Mouse (Mus musculus): ENCODE data around the gene Ercc2. TPM values are rescaled to one million over a fixed set of nuclear protein-coding genes. Genes with fewer than 3 reads are reported as not detected.

Ercc2 gene
- total and polyA plus RNA-seq, 2 experiments from 2014 or later = 4.9 to 30.8 TPM

GRCm38 (mm10) chr7:19420821-19421636, 39.2 kb downstream of the Ercc2 start:
- peak; percentile 88 for ATAC-seq (ENCODE audit: insufficient read depth, low read depth)
- peak overlapping the region; percentile 52 for H3K4me2 ChIP-seq (ENCODE audit: low read depth, low read length)
- peaks cover 38% of the 10 kb centered on the region for H3K36me3 ChIP-seq (replicated peaks; ENCODE audit: control insufficient read depth, insufficient read depth, low read length)
- H3K4me1 ChIP-seq (ENCODE audit: control insufficient read depth, insufficient read depth) = no peaks in the 10 kb centered on the region
- H3K27me3 ChIP-seq (ENCODE audit: control insufficient read depth, insufficient read depth, low read length) = peaks cover 13% of the 10 kb centered on the region; the same call in 1 of the 2 replicates
- H3K9me3 ChIP-seq (replicated peaks; ENCODE audit: control insufficient read depth, low read length) = no peaks in the 10 kb centered on the region
- no peak overlapping the region for H3K9ac ChIP-seq (replicated peaks; ENCODE audit: low read depth, low read length)
- DNase-seq (ENCODE audit: low spot score) = peak; percentile 92
- H3K4me3 ChIP-seq (ENCODE audit: low read depth, low read length) = peak overlapping the region; percentile 33
- peak overlapping the region; percentile 22; the same call in 1 of the 2 replicates for H3K27ac ChIP-seq (ENCODE audit: low read depth)
- TF ChIP-seq EP300 (IDR thresholded peaks at IDR 0.05; ENCODE audit: low read depth) = 0 out of 2 replicates have a peak, but pooled peaks have one; percentile 17
- TF ChIP-seq CTCF (IDR thresholded peaks at IDR 0.05; ENCODE audit: low read depth) = no peak
- WGBS = 15% methylated on average over 43 of the region's 43 CpGs

DNA sequence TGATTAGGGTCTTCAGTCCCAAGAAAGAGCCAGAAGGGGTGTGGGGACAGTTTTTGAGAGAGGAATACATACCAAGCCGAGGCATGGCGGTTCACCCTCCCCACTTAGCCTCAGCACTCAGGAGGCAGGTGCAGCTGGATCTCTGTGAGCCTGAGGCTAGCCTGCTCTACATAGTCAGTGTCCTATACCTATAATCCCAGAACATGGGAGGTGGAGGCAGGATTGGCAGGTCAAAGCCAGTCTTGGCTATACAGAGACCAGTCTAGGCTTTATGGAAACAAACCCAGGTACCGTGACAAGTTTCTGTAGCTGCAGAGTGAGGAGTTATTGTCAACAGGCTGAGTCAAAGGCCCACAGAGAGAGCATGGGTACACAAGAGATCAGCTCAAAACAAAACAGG, 41.3 kb downstream of the Ercc2 start:
- no peak overlapping the region for H3K4me3 ChIP-seq (ENCODE audit: low read depth, low read length)
- no peaks in the 10 kb centered on the region for H3K9me3 ChIP-seq (replicated peaks; ENCODE audit: control insufficient read depth, low read length)
- H3K4me2 ChIP-seq (ENCODE audit: low read depth, low read length) = no peak overlapping the region
- no peak overlapping the region for H3K9ac ChIP-seq (replicated peaks; ENCODE audit: low read depth, low read length)
- H3K27ac ChIP-seq (ENCODE audit: low read depth) = no peak overlapping the region
- no peak for TF ChIP-seq EP300 (IDR thresholded peaks at IDR 0.05; ENCODE audit: low read depth)
- no peaks in the 10 kb centered on the region for H3K4me1 ChIP-seq (ENCODE audit: control insufficient read depth, insufficient read depth)
- 78% methylated on average over 3 of the region's 3 CpGs for WGBS
- peaks cover 13% of the 10 kb centered on the region; the same call in 1 of the 2 replicates for H3K27me3 ChIP-seq (ENCODE audit: control insufficient read depth, insufficient read depth, low read length)
- DNase-seq (ENCODE audit: low spot score) (no peak), ATAC-seq (ENCODE audit: insufficient read depth, low read depth) (no peak)
- H3K36me3 ChIP-seq (replicated peaks; ENCODE audit: control insufficient read depth, insufficient read depth, low read length) = peaks cover 52% of the 10 kb centered on the region

- 45% methylated on average over 4 of the region's 4 CpGs for WGBS
- Histone ChIP-seq H3K27me3 (ENCODE audit: control insufficient read depth, insufficient read depth, low read length) (peaks cover 13% of the 10 kb centered on the region; the same call in 1 of the 2 replicates), H3K9ac (replicated peaks; ENCODE audit: low read depth, low read length) (no peak overlapping the region), H3K9me3 (replicated peaks; ENCODE audit: control insufficient read depth, low read length) (no peaks in the 10 kb centered on the region), H3K27ac (ENCODE audit: low read depth) (no peak overlapping the region), H3K4me2 (ENCODE audit: low read depth, low read length) (no peak overlapping the region), H3K4me3 (ENCODE audit: low read depth, low read length) (no peak overlapping the region), H3K4me1 (ENCODE audit: control insufficient read depth, insufficient read depth) (no peaks in the 10 kb centered on the region), H3K36me3 (replicated peaks; ENCODE audit: control insufficient read depth, insufficient read depth, low read length) (peaks cover 52% of the 10 kb centered on the region)
- DNase-seq (ENCODE audit: low spot score) = no peak
- TF ChIP-seq CTCF (IDR thresholded peaks at IDR 0.05; ENCODE audit: low read depth) (no peak), EP300 (IDR thresholded peaks at IDR 0.05; ENCODE audit: low read depth) (no peak)
- no peak for ATAC-seq (ENCODE audit: insufficient read depth, low read depth)
These were observed 42.2 kb downstream of the Ercc2 start for GRCm38 (mm10) chr7:19424051-19424450.

- TF ChIP-seq EP300 (IDR thresholded peaks at IDR 0.05; ENCODE audit: low read depth) (no peak), CTCF (IDR thresholded peaks at IDR 0.05; ENCODE audit: low read depth) (no peak)
- no peaks in the 10 kb centered on the region for H3K9me3 ChIP-seq (replicated peaks; ENCODE audit: control insufficient read depth, low read length)
- ATAC-seq (ENCODE audit: insufficient read depth, low read depth) (no peak), DNase-seq (ENCODE audit: low spot score) (no peak)
- no peaks in the 10 kb centered on the region for H3K4me1 ChIP-seq (ENCODE audit: control insufficient read depth, insufficient read depth)
- H3K27ac ChIP-seq (ENCODE audit: low read depth) = no peak overlapping the region
- 0 out of 2 replicates have a peak, but pooled peaks cover 2% of the 10 kb centered on the region for H3K27me3 ChIP-seq (ENCODE audit: control insufficient read depth, insufficient read depth, low read length)
- no peak overlapping the region for H3K4me3 ChIP-seq (ENCODE audit: low read depth, low read length)
- peaks cover 65% of the 10 kb centered on the region for H3K36me3 ChIP-seq (replicated peaks; ENCODE audit: control insufficient read depth, insufficient read depth, low read length)
- H3K9ac ChIP-seq (replicated peaks; ENCODE audit: low read depth, low read length) = no peak overlapping the region
- WGBS = 78% methylated on average over 6 of the region's 6 CpGs
- H3K4me2 ChIP-seq (ENCODE audit: low read depth, low read length) = no peak overlapping the region
These were observed 44.5 kb downstream of the Ercc2 start for GRCm38 (mm10) chr7:19426349-19426748.

DNA sequence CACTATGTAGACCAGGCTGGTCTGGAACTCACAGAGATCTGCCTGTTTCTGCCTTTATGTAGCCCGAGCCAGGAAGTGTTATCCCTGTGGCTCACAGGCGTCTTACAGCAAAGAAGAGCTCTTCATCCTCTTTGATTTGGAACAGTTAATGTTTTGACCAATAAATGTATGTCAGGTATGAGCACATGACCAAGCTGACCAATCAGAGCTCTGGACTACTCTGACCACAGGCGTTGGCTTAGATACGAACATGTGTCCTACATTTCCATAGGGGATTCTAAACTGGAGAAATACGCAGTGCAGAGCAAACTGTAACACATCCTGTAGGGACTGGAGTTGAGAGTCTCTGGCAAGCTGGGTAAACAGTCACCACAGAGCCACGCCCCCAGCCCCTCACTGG, 45.1 kb downstream of the Ercc2 start:
- Histone ChIP-seq H3K27me3 (ENCODE audit: control insufficient read depth, insufficient read depth, low read length) (no peaks in the 10 kb centered on the region), H3K27ac (ENCODE audit: low read depth) (no peak overlapping the region), H3K9me3 (replicated peaks; ENCODE audit: control insufficient read depth, low read length) (no peaks in the 10 kb centered on the region), H3K4me3 (ENCODE audit: low read depth, low read length) (no peak overlapping the region), H3K4me1 (ENCODE audit: control insufficient read depth, insufficient read depth) (no peaks in the 10 kb centered on the region), H3K9ac (replicated peaks; ENCODE audit: low read depth, low read length) (no peak overlapping the region), H3K36me3 (replicated peaks; ENCODE audit: control insufficient read depth, insufficient read depth, low read length) (peaks cover 70% of the 10 kb centered on the region), H3K4me2 (ENCODE audit: low read depth, low read length) (no peak overlapping the region)
- WGBS = 88% methylated on average over 6 of the region's 6 CpGs
- DNase-seq (ENCODE audit: low spot score) (no peak), ATAC-seq (ENCODE audit: insufficient read depth, low read depth) (no peak)
- TF ChIP-seq CTCF (IDR thresholded peaks at IDR 0.05; ENCODE audit: low read depth) (no peak), EP300 (IDR thresholded peaks at IDR 0.05; ENCODE audit: low read depth) (no peak)
